Mouse (Mus musculus) lung, postnatal 0 days (tissue): ENCODE data around the gene Prkag1.

Experiments
- CTCF ChIP-seq: IDR thresholded peaks from 2 replicates; pipeline ENCODE4 v1.5.1; 2016; ENCODE audit warnings: antibody characterized with exemption, mild to moderate bottlenecking
- EP300 ChIP-seq: IDR thresholded peaks from 2 replicates; pipeline ENCODE4 v1.6.1; 2016; ENCODE audit warnings: antibody characterized with exemption, mild to moderate bottlenecking, control low read depth

GRCm38 (mm10) chr15:98785744-98786143 lies 45.6 kb downstream of the Prkag1 start:
- TF ChIP-seq CTCF (peak; percentile 68), EP300 (no peak)
